Mouse (Mus musculus) liver, adult 2 months (tissue): ENCODE measurements around the gene Fam71b.

Experiments used
- CTCF ChIP-seq: fragments of 200-500 bp; IDR thresholded peaks from 2 replicates; pipeline ENCODE4 v1.5.1; 2011; ENCODE audit warnings: low read depth, low read length, control low read depth
- POLR2A ChIP-seq: fragments of 200-500 bp; IDR thresholded peaks from 2 replicates; pipeline ENCODE4 v1.6.1; 2011; ENCODE audit warnings: low read length, control low read depth; ENCODE audit not compliant: insufficient read depth; ENCODE audit errors: extremely low read depth

GRCm38 (mm10) chr11:46362061-46363022 is 34.0 kb upstream of the Fam71b start:
- TF ChIP-seq CTCF (no peak), POLR2A (no peak)
